14 mouse cellular contexts compared by ENCODE assay signal in genomic region chr10:39522857-39523614, GRCm38 (mm10).
DNase-seq lines count a peak whose midpoint lies in the region; ATAC-seq lines count a peak whose summit lies in the region.
"Had no signal": no experiment of that assay in that cellular context is flagged by ENCODE, and none has a peak within 500 bp of the region (broad histone marks: within the 10 kb centered on the region; RNA-seq: fewer than 3 reads in every experiment).

No protein-coding gene starts in this region.

- no peak for DNase-seq in hindbrain, embryonic 10.5 days (ENCODE audit: low spot score)
- DNase-seq in hindbrain, embryonic 11.5 days (ENCODE audit: low spot score) = no peak
- DNase-seq in embryonic facial prominence, embryonic 11.5 days (ENCODE audit: low spot score) = peak; percentile 66
- no peak for DNase-seq in gastrocnemius, postnatal 14 days
- DNase-seq in cerebellum, postnatal 36 days = no peak
- DNase-seq in thymus, postnatal 36 days = no peak
- DNase-seq: cerebellum, adult 8-10 months; gastrocnemius, postnatal 25 days; heart, postnatal 4 days; thymus, postnatal 25 days had no signal

- peaks cover 53% of the 10 kb centered on the region for H3K4me1 ChIP-seq in hindbrain, embryonic 10.5 days (replicated peaks)
- peaks cover 4% of the 10 kb centered on the region; the same call in 1 of the 2 replicates for H3K4me1 ChIP-seq in hindbrain, embryonic 11.5 days (replicated peaks; ENCODE audit: control insufficient read depth, insufficient read depth, low read length)
- H3K4me1 ChIP-seq in embryonic facial prominence, embryonic 11.5 days (ENCODE audit: control insufficient read depth, insufficient read depth, low read length) = peaks cover 3% of the 10 kb centered on the region
- peaks cover 81% of the 10 kb centered on the region for H3K4me1 ChIP-seq in hindbrain, embryonic 13.5 days (replicated peaks)
- peaks cover 74% of the 10 kb centered on the region for H3K4me1 ChIP-seq in midbrain, embryonic 13.5 days (replicated peaks)
- H3K4me1 ChIP-seq: liver, embryonic 15.5 days had no signal

- WGBS in hindbrain, embryonic 10.5 days = 67% methylated on average over 11 of the region's 11 CpGs
- 61% methylated on average over 11 of the region's 11 CpGs for WGBS in hindbrain, embryonic 11.5 days
- 48% methylated on average over 11 of the region's 11 CpGs for WGBS in embryonic facial prominence, embryonic 11.5 days
- 62% methylated on average over 11 of the region's 11 CpGs for WGBS in hindbrain, embryonic 13.5 days
- 52% methylated on average over 11 of the region's 11 CpGs for WGBS in midbrain, embryonic 13.5 days

- H3K9ac ChIP-seq in hindbrain, embryonic 11.5 days (ENCODE audit: low read depth, low read length) = no peak overlapping the region
- H3K9ac ChIP-seq in embryonic facial prominence, embryonic 11.5 days (replicated peaks; ENCODE audit: low read length) = no peak overlapping the region
- peak overlapping the region; percentile 49; the same call in 1 of the 2 replicates for H3K9ac ChIP-seq in hindbrain, embryonic 13.5 days
- H3K9ac ChIP-seq in midbrain, embryonic 13.5 days (replicated peaks) = peak overlapping the region; percentile 36; the same call in 1 of the 2 replicates
- H3K9ac ChIP-seq: liver, embryonic 15.5 days had no signal

- H3K4me3 ChIP-seq in hindbrain, embryonic 10.5 days = no peak overlapping the region
- no peak overlapping the region for H3K4me3 ChIP-seq in hindbrain, embryonic 11.5 days (ENCODE audit: low read depth, low read length)
- H3K4me3 ChIP-seq in embryonic facial prominence, embryonic 11.5 days (ENCODE audit: low read depth, low read length) = no peak overlapping the region
- H3K4me3 ChIP-seq in hindbrain, embryonic 13.5 days = no peak overlapping the region
- no peak overlapping the region for H3K4me3 ChIP-seq in midbrain, embryonic 13.5 days (replicated peaks)
- H3K4me3 ChIP-seq: erythroblast, embryonic 14.5 days; liver, embryonic 15.5 days had no signal

- intact Hi-C loops in gastrocnemius, postnatal 14 days (cut with DNase I; ENCODE audit: low total_unique reads) = loop anchor here (5.0 kb wide), 1 partner anchor 286 kb away; no protein-coding TSS in a partner anchor

- peak overlapping the region; percentile 37 for H3K27ac ChIP-seq in hindbrain, embryonic 10.5 days
- H3K27ac ChIP-seq in hindbrain, embryonic 11.5 days (ENCODE audit: low read depth, low read length) = no peak overlapping the region
- no peak overlapping the region for H3K27ac ChIP-seq in embryonic facial prominence, embryonic 11.5 days (replicated peaks; ENCODE audit: low read depth, low read length)
- H3K27ac ChIP-seq in hindbrain, embryonic 13.5 days = peak overlapping the region; percentile 76
- H3K27ac ChIP-seq in midbrain, embryonic 13.5 days = peak overlapping the region; percentile 57
- H3K27ac ChIP-seq: liver, embryonic 15.5 days had no signal

- peaks cover 42% of the 10 kb centered on the region for H3K36me3 ChIP-seq in hindbrain, embryonic 10.5 days
- H3K36me3 ChIP-seq in hindbrain, embryonic 11.5 days (ENCODE audit: control insufficient read depth, insufficient read depth, low read length) = no peaks in the 10 kb centered on the region
- H3K36me3 ChIP-seq in embryonic facial prominence, embryonic 11.5 days (replicated peaks; ENCODE audit: control insufficient read depth, insufficient read depth, low read depth, low read length) = no peaks in the 10 kb centered on the region; the same call in 1 of the 2 replicates
- peaks cover 24% of the 10 kb centered on the region for H3K36me3 ChIP-seq in hindbrain, embryonic 13.5 days
- H3K36me3 ChIP-seq in midbrain, embryonic 13.5 days = peaks cover 22% of the 10 kb centered on the region

- H3K27me3 ChIP-seq in hindbrain, embryonic 10.5 days (ENCODE audit: insufficient read depth, poor library complexity, severe bottlenecking) = no peaks in the 10 kb centered on the region
- no peaks in the 10 kb centered on the region for H3K27me3 ChIP-seq in hindbrain, embryonic 11.5 days (ENCODE audit: control insufficient read depth, insufficient read depth, low read length)
- no peaks in the 10 kb centered on the region for H3K27me3 ChIP-seq in embryonic facial prominence, embryonic 11.5 days (ENCODE audit: control insufficient read depth, insufficient read depth, low read length)
- no peaks in the 10 kb centered on the region for H3K27me3 ChIP-seq in hindbrain, embryonic 13.5 days
- no peaks in the 10 kb centered on the region for H3K27me3 ChIP-seq in midbrain, embryonic 13.5 days
- H3K27me3 ChIP-seq: liver, embryonic 15.5 days had no signal

- no peak for ATAC-seq in hindbrain, embryonic 11.5 days (ENCODE audit: low FRiP score)
- no peak for ATAC-seq in embryonic facial prominence, embryonic 11.5 days (replicated peaks; ENCODE audit: insufficient number of reproducible peaks, low FRiP score, low TSS enrichment, low read depth)
- ATAC-seq in hindbrain, embryonic 13.5 days (ENCODE audit: low FRiP score) = no peak
- no peak for ATAC-seq in midbrain, embryonic 13.5 days

- no peaks in the 10 kb centered on the region for H3K9me3 ChIP-seq in hindbrain, embryonic 10.5 days
- no peaks in the 10 kb centered on the region for H3K9me3 ChIP-seq in hindbrain, embryonic 11.5 days (ENCODE audit: control insufficient read depth, low read length)
- no peaks in the 10 kb centered on the region for H3K9me3 ChIP-seq in embryonic facial prominence, embryonic 11.5 days (replicated peaks; ENCODE audit: control insufficient read depth, low read length)
- no peaks in the 10 kb centered on the region for H3K9me3 ChIP-seq in hindbrain, embryonic 13.5 days
- H3K9me3 ChIP-seq in midbrain, embryonic 13.5 days = no peaks in the 10 kb centered on the region
- H3K9me3 ChIP-seq: liver, embryonic 15.5 days had no signal

- no peak overlapping the region for H3K4me2 ChIP-seq in hindbrain, embryonic 11.5 days (replicated peaks; ENCODE audit: low read depth, low read length)
- H3K4me2 ChIP-seq in embryonic facial prominence, embryonic 11.5 days (ENCODE audit: low read depth, low read length) = no peak overlapping the region
- no peak overlapping the region for H3K4me2 ChIP-seq in hindbrain, embryonic 13.5 days
- H3K4me2 ChIP-seq in midbrain, embryonic 13.5 days (replicated peaks) = no peak overlapping the region
- H3K4me2 ChIP-seq: liver, embryonic 15.5 days had no signal

Comparison
In these comparisons a context has a peak if more than half of its experiments do, and no peak if none do; other contexts are left out.
1. H3K27ac ChIP-seq: peak in hindbrain, embryonic 10.5 days (single experiment), hindbrain, embryonic 13.5 days (single experiment) and midbrain, embryonic 13.5 days (single experiment); none in hindbrain, embryonic 11.5 days (single experiment) and embryonic facial prominence, embryonic 11.5 days (single experiment).
2. H3K9ac ChIP-seq: peak in hindbrain, embryonic 13.5 days (single experiment) and midbrain, embryonic 13.5 days (single experiment); none in hindbrain, embryonic 11.5 days (single experiment) and embryonic facial prominence, embryonic 11.5 days (single experiment).